14 mouse cellular contexts compared by ENCODE assay signal in genomic region chr9:115915586-115916270, GRCm38 (mm10). TPM values are rescaled to one million over a fixed set of nuclear protein-coding genes. Genes with fewer than 3 reads are reported as not detected.
DNase-seq lines count a peak whose midpoint lies in the region; ATAC-seq and TF ChIP-seq lines count a peak whose summit lies in the region.
"Had no signal": no experiment of that assay in that cellular context is flagged by ENCODE, and none has a peak within 500 bp of the region (broad histone marks: within the 10 kb centered on the region; RNA-seq: fewer than 3 reads in every experiment).

No protein-coding gene starts in this region.

- TF ChIP-seq CTCF in midbrain, postnatal 0 days (IDR thresholded peaks at IDR 0.05): no peak

- 0 out of 2 replicates have a peak overlapping the region, but pooled peaks have one; percentile 2 for H3K27ac ChIP-seq in midbrain, postnatal 0 days (ENCODE audit: low read depth, low read length)
- no peak overlapping the region for H3K27ac ChIP-seq in midbrain, embryonic 10.5 days (replicated peaks)
- H3K27ac ChIP-seq: heart, adult 2 months; liver, embryonic 13.5 days had no signal

- H3K9ac ChIP-seq in midbrain, postnatal 0 days (replicated peaks; ENCODE audit: low read length, poor library complexity, severe bottlenecking): no peak overlapping the region
- H3K9ac ChIP-seq: liver, embryonic 13.5 days had no signal

- H3K4me3 ChIP-seq in midbrain, postnatal 0 days (ENCODE audit: low read depth, low read length): no peak overlapping the region
- no peak overlapping the region for H3K4me3 ChIP-seq in midbrain, embryonic 10.5 days
- H3K4me3 ChIP-seq: heart, adult 2 months; liver, embryonic 13.5 days had no signal

- ATAC-seq in cerebellum, adult (ENCODE audit: insufficient number of reproducible peaks, low FRiP score, low TSS enrichment): no peak
- ATAC-seq in midbrain, postnatal 0 days (ENCODE audit: low FRiP score): no peak
- no peak for ATAC-seq in megakaryocyte, adult 5-6 weeks (ENCODE audit: poor library complexity, severe bottlenecking)

- H3K36me3 ChIP-seq in midbrain, postnatal 0 days (ENCODE audit: insufficient read depth, low read length): no peaks in the 10 kb centered on the region
- no peaks in the 10 kb centered on the region for H3K36me3 ChIP-seq in midbrain, embryonic 10.5 days
- H3K36me3 ChIP-seq: liver, embryonic 13.5 days had no signal

- no peak overlapping the region for H3K4me2 ChIP-seq in midbrain, postnatal 0 days (ENCODE audit: low read depth, low read length, poor library complexity, severe bottlenecking)
- H3K4me2 ChIP-seq: liver, embryonic 13.5 days; midbrain, embryonic 11.5 days had no signal

- DNase-seq in cerebellum, adult 9-11 months: peak; percentile 3
- peak; percentile 36 for DNase-seq in kidney, postnatal 10 days
- no peak for DNase-seq in kidney, adult 9 months
- peak; percentile 22 for DNase-seq in midbrain, postnatal 0 days (ENCODE audit: low spot score)
- DNase-seq in midbrain, embryonic 10.5 days (ENCODE audit: low spot score): no peak
- peak; percentile 51 for DNase-seq in retina, postnatal 1 day
- DNase-seq: adrenal gland, postnatal 14 days; embryo, embryonic 11 days; heart, adult 2 months; kidney, adult 11 months; liver, embryonic 13.5 days had no signal

- 0 out of 2 replicates have a peak, but pooled peaks cover 2% of the 10 kb centered on the region for H3K4me1 ChIP-seq in midbrain, postnatal 0 days (ENCODE audit: insufficient read depth, low read length)
- H3K4me1 ChIP-seq in midbrain, embryonic 10.5 days: no peaks in the 10 kb centered on the region
- H3K4me1 ChIP-seq: liver, embryonic 13.5 days had no signal

- H3K9me3 ChIP-seq in midbrain, postnatal 0 days (ENCODE audit: low read length): no peaks in the 10 kb centered on the region
- no peaks in the 10 kb centered on the region for H3K9me3 ChIP-seq in midbrain, embryonic 10.5 days (replicated peaks)
- H3K9me3 ChIP-seq: liver, embryonic 13.5 days had no signal

- 64% methylated on average over 14 of the region's 14 CpGs for WGBS in midbrain, postnatal 0 days
- 89% methylated on average over 14 of the region's 14 CpGs for WGBS in midbrain, embryonic 10.5 days

- no peaks in the 10 kb centered on the region for H3K27me3 ChIP-seq in midbrain, postnatal 0 days (ENCODE audit: insufficient read depth, low read length)
- no peaks in the 10 kb centered on the region for H3K27me3 ChIP-seq in midbrain, embryonic 10.5 days (ENCODE audit: low read depth, poor library complexity, severe bottlenecking)
- H3K27me3 ChIP-seq: liver, embryonic 13.5 days had no signal

RNA-seq across cellular contexts. Expression of gene Gadl1, which starts 6.5 kb away (rescaled TPM):
- 0.14 and 0.44 TPM in 2 replicates for total RNA-seq in midbrain, postnatal 0 days (2014; rRNA removed)
- polyA plus RNA-seq in midbrain, postnatal 0 days (2015; fragmentation: Nextera tagmentation; extraction: Ambion mirVana): 0.21 and 0.31 TPM in 2 replicates
- 0.16 and 0.54 TPM in 2 replicates for polyA plus RNA-seq in midbrain, embryonic 10.5 days (2016; fragmentation: Nextera tagmentation; extraction: Ambion mirVana)
- total RNA-seq in megakaryocyte, adult 5-6 weeks (2015): not detected in 2 replicates
- total RNA-seq in megakaryocyte, adult 5-6 weeks (2017): 0.24 TPM in 1 of 2 replicates, not detected in the other
- total RNA-seq: heart, adult 2 months had no signal

Comparison
In these comparisons a context has a peak if more than half of its experiments do, and no peak if none do; other contexts are left out.
1. DNase-seq: peak in cerebellum, adult 9-11 months (single experiment), kidney, postnatal 10 days (single experiment), midbrain, postnatal 0 days (single experiment) and retina, postnatal 1 day (single experiment); none in kidney, adult 9 months (single experiment) and midbrain, embryonic 10.5 days (single experiment).